Mouse (Mus musculus) erythroid progenitor cell, adult 5-6 weeks (primary cell): Measurements from ENCODE around the gene Pkd1l3. TPM values are rescaled to one million over a fixed set of nuclear protein-coding genes. Genes with fewer than 3 reads are reported as not detected.

Experiments used
- ATAC-seq: replicated peaks from 2 replicates; pipeline ENCODE4 v1.8.0; 2016; ENCODE audit warnings: moderate number of reproducible peaks, mild to moderate bottlenecking, moderate TSS enrichment, inconsistent platforms; ENCODE audit not compliant: poor library complexity, low FRiP score, severe bottlenecking
- total RNA-seq, 2 experiments: library from RNA; stranded (forward) in 1 of 2; stranded (reverse) in 1 of 2; fragments of 150-400 nt in 1 of 2; fragments of 186-747, 209-891 nt in 1 of 2; gene quantifications; 2 replicates each; pipeline versions ENCODE4 v1.2.3 to v1.2.4; 2015 to 2017; ENCODE audit warnings: low replicate concordance in 2 of 2

The Pkd1l3 gene
- total RNA-seq, 2 experiments from 2014 or later = not detected

GRCm38 (mm10) chr8:109609153-109609502, 5.2 kb upstream of the Pkd1l3 start:
- no peak for ATAC-seq

GRCm38 (mm10) chr8:109615569-109615968, 1.3 kb downstream of the Pkd1l3 start:
- ATAC-seq = no peak

- no peak for ATAC-seq
Measured at GRCm38 (mm10) chr8:109628638-109629037, 14.3 kb downstream of the Pkd1l3 start.

GRCm38 (mm10) chr8:109632498-109632897, 18.2 kb downstream of the Pkd1l3 start:
- no peak for ATAC-seq

GRCm38 (mm10) chr8:109635146-109635545, 20.8 kb downstream of the Pkd1l3 start:
- no peak for ATAC-seq

GRCm38 (mm10) chr8:109638851-109639250, 24.5 kb downstream of the Pkd1l3 start:
- ATAC-seq = no peak

- ATAC-seq = no peak
Measured at GRCm38 (mm10) chr8:109640410-109640809, 26.1 kb downstream of the Pkd1l3 start.

GRCm38 (mm10) chr8:109641236-109641635, 26.9 kb downstream of the Pkd1l3 start:
- no peak for ATAC-seq

- ATAC-seq = no peak
Measured at GRCm38 (mm10) chr8:109647331-109647730, 33.0 kb downstream of the Pkd1l3 start.

GRCm38 (mm10) chr8:109648469-109648868, 34.2 kb downstream of the Pkd1l3 start:
- ATAC-seq = no peak

- ATAC-seq = no peak
Measured at GRCm38 (mm10) chr8:109650801-109651200, 36.5 kb downstream of the Pkd1l3 start.

GRCm38 (mm10) chr8:109656860-109657259, 42.5 kb downstream of the Pkd1l3 start:
- no peak for ATAC-seq

- no peak for ATAC-seq
Measured at GRCm38 (mm10) chr8:109662328-109662727, 48.0 kb downstream of the Pkd1l3 start.

- no peak for ATAC-seq
Measured at GRCm38 (mm10) chr8:109666616-109667015, 52.3 kb downstream of the Pkd1l3 start.

- ATAC-seq = no peak
Measured at GRCm38 (mm10) chr8:109672656-109673055, 58.3 kb downstream of the Pkd1l3 start.

- ATAC-seq = no peak
Measured at GRCm38 (mm10) chr8:109673596-109673995, 59.3 kb downstream of the Pkd1l3 start.

GRCm38 (mm10) chr8:109675896-109676643, 61.8 kb downstream of the Pkd1l3 start:
- ATAC-seq = no peak

- no peak for ATAC-seq
Measured at GRCm38 (mm10) chr8:109681535-109681934, 67.2 kb downstream of the Pkd1l3 start.

GRCm38 (mm10) chr8:109682120-109682519, 67.8 kb downstream of the Pkd1l3 start:
- ATAC-seq = no peak

- no peak for ATAC-seq
Measured at GRCm38 (mm10) chr8:109687248-109687647, 72.9 kb downstream of the Pkd1l3 start.

GRCm38 (mm10) chr8:109691769-109692168, 77.5 kb downstream of the Pkd1l3 start:
- 0 out of 2 replicates have a peak, but pooled peaks have one; percentile 15 for ATAC-seq
